Mouse (Mus musculus): ENCODE results near the gene Plekhm2. TPM values are rescaled to one million over a fixed set of nuclear protein-coding genes. Genes with fewer than 3 reads are reported as not detected.

Gene Plekhm2
- polyA plus RNA-seq, 1 experiment from 2014 or later = 3.5 TPM

- Histone ChIP-seq H3K4me3 (ENCODE audit: low read length) (no peak overlapping the region), H3K27ac (ENCODE audit: low read depth, low read length) (no peak overlapping the region), H3K4me1 (ENCODE audit: control insufficient read depth, insufficient read depth, low read length) (peaks cover 9% of the 10 kb centered on the region), H3K4me2 (replicated peaks; ENCODE audit: low read depth, low read length) (no peak overlapping the region), H3K9ac (ENCODE audit: low read depth, low read length) (no peak overlapping the region), H3K27me3 (ENCODE audit: control insufficient read depth, insufficient read depth, low read length) (no peaks in the 10 kb centered on the region), H3K36me3 (ENCODE audit: control insufficient read depth, insufficient read depth, low read length) (peaks cover 10% of the 10 kb centered on the region), H3K9me3 (ENCODE audit: control insufficient read depth, low read length) (no peaks in the 10 kb centered on the region)
- 94% methylated on average over 8 of the region's 8 CpGs for WGBS
- no peak for ATAC-seq (ENCODE audit: low FRiP score, low TSS enrichment)
These were observed 18.7 kb downstream of the Plekhm2 start for GRCm38 (mm10) chr4:141645988-141646387.

DNA sequence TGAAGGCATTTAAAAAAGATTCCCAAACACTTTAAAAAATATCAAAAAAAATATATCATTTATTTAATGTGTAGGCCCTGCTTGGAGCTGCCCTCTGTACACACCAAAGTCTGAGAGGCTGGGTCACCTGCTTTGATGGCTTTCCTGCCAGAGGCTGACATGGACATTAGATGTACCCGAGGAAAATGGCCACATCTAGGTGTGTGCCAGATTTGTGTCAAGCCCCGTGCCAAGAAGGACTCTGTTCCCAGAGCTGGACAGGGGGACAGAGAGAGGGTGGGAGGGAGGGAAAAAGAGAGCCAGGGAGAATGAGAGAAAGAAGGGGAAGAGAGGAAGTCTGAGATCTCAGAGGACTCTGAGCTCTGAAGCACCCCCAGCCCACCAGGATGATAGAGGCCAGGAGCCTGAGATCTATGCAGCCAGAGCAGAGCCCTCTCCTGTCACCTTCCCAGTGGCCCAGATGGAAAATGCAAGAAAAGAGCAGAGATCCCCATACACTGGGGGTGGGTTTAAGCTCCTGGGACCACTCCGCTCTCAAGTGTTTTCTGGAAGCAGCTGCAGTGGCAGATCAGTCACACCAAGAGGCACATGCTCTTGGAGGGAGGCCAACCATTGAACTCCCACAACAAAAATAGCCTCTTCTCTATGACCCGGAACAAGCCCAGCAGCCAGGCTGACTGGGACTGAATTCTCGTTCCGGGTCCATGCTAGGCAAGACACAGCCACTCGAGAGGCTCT is 21.4 kb downstream of the Plekhm2 start:
- no peak overlapping the region for H3K9ac ChIP-seq (ENCODE audit: low read depth, low read length)
- 25% methylated on average over 7 of the region's 7 CpGs for WGBS
- H3K4me3 ChIP-seq (ENCODE audit: low read length) = no peak overlapping the region
- peaks cover 9% of the 10 kb centered on the region for H3K4me1 ChIP-seq (ENCODE audit: control insufficient read depth, insufficient read depth, low read length)
- peak; percentile 54 for ATAC-seq (ENCODE audit: low FRiP score, low TSS enrichment)
- peak overlapping the region; percentile 42; the same call in 1 of the 2 replicates for H3K27ac ChIP-seq (ENCODE audit: low read depth, low read length)
- H3K9me3 ChIP-seq (ENCODE audit: control insufficient read depth, low read length) = no peaks in the 10 kb centered on the region
- H3K36me3 ChIP-seq (ENCODE audit: control insufficient read depth, insufficient read depth, low read length) = peaks cover 31% of the 10 kb centered on the region
- no peak overlapping the region for H3K4me2 ChIP-seq (replicated peaks; ENCODE audit: low read depth, low read length)
- no peaks in the 10 kb centered on the region for H3K27me3 ChIP-seq (ENCODE audit: control insufficient read depth, insufficient read depth, low read length)

DNA sequence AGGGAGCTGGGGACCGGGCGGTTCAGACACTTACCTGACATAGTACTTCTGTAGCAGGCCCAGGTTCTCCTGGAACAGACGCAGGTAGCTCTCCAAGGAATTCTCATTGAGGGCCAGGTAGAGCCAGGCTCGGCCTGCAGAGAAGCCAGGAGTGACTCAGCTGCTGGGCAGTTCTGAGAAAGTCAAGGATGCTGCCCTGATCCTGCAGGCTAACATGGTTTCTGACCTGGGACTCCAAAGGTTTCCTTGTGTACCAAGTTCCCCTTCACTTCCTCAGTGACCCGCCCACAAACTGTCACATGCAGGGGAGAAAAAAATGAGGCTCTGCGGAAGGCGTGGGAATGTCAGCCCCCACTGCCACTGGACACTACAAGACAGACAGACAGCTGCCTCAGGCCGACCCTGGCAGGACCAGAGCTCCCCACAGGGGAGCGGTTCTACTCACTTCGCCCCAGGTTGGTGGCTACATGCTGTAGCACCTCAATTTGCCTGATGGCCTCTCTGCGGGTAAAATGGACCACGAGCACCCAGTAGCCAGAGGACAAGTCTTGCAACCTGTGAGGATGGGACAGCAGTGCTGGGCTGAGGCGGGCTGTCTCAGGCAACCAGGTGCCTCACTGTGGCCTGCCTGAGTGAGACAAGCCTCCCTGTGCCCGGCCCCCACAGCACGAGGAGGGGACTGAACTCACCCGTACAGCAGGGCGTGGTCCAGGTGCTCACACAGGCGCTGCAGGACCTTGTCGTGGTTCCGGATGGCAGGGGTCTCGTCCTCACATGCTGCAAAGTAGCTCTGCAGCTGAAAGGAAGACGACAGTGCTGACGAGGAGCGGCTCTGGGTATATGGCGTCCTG is 22.5 kb downstream of the Plekhm2 start:
- Histone ChIP-seq H3K27me3 (ENCODE audit: control insufficient read depth, insufficient read depth, low read length) (no peaks in the 10 kb centered on the region), H3K4me2 (replicated peaks; ENCODE audit: low read depth, low read length) (no peak overlapping the region), H3K36me3 (ENCODE audit: control insufficient read depth, insufficient read depth, low read length) (peaks cover 42% of the 10 kb centered on the region), H3K9me3 (ENCODE audit: control insufficient read depth, low read length) (no peaks in the 10 kb centered on the region), H3K9ac (ENCODE audit: low read depth, low read length) (no peak overlapping the region), H3K4me3 (ENCODE audit: low read length) (no peak overlapping the region), H3K4me1 (ENCODE audit: control insufficient read depth, insufficient read depth, low read length) (peaks cover 9% of the 10 kb centered on the region), H3K27ac (ENCODE audit: low read depth, low read length) (no peak overlapping the region)
- ATAC-seq (ENCODE audit: low FRiP score, low TSS enrichment) = no peak
- 87% methylated on average over 25 of the region's 25 CpGs for WGBS

DNA sequence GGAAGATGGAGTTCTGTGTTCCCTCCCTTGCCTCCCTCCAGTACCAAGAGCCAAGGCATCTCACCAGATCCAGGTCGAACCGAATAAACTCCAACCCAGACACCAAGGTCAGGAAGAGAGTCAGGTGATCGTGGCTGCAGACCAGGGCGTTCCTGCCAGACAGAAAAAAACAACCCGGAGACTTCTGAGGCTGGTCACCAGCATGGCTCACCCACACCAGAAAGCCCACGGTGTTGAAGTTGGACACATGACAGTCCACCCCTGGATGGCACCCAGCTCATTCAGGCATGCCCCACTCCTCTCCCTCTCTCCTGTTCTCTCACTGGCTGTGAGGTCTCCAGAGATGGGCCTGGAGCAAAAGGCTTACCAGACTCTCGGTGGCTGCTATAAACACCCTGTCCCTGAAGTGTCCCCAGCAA is 23.3 kb downstream of the Plekhm2 start:
- Histone ChIP-seq H3K36me3 (ENCODE audit: control insufficient read depth, insufficient read depth, low read length) (peaks cover 50% of the 10 kb centered on the region), H3K9me3 (ENCODE audit: control insufficient read depth, low read length) (no peaks in the 10 kb centered on the region), H3K27ac (ENCODE audit: low read depth, low read length) (no peak overlapping the region), H3K9ac (ENCODE audit: low read depth, low read length) (no peak overlapping the region), H3K4me3 (ENCODE audit: low read length) (no peak overlapping the region), H3K4me1 (ENCODE audit: control insufficient read depth, insufficient read depth, low read length) (peaks cover 9% of the 10 kb centered on the region), H3K27me3 (ENCODE audit: control insufficient read depth, insufficient read depth, low read length) (no peaks in the 10 kb centered on the region), H3K4me2 (replicated peaks; ENCODE audit: low read depth, low read length) (no peak overlapping the region)
- 86% methylated on average over 7 of the region's 7 CpGs for WGBS
- no peak for ATAC-seq (ENCODE audit: low FRiP score, low TSS enrichment)

- H3K9ac ChIP-seq (ENCODE audit: low read depth, low read length) = no peak overlapping the region
- no peak overlapping the region for H3K4me3 ChIP-seq (ENCODE audit: low read length)
- H3K9me3 ChIP-seq (ENCODE audit: control insufficient read depth, low read length) = no peaks in the 10 kb centered on the region
- H3K27me3 ChIP-seq (ENCODE audit: control insufficient read depth, insufficient read depth, low read length) = no peaks in the 10 kb centered on the region
- WGBS = 64% methylated on average over 11 of the region's 11 CpGs
- peaks cover 9% of the 10 kb centered on the region for H3K4me1 ChIP-seq (ENCODE audit: control insufficient read depth, insufficient read depth, low read length)
- no peak overlapping the region for H3K27ac ChIP-seq (ENCODE audit: low read depth, low read length)
- ATAC-seq (ENCODE audit: low FRiP score, low TSS enrichment) = no peak
- peaks cover 62% of the 10 kb centered on the region for H3K36me3 ChIP-seq (ENCODE audit: control insufficient read depth, insufficient read depth, low read length)
- no peak overlapping the region for H3K4me2 ChIP-seq (replicated peaks; ENCODE audit: low read depth, low read length)
These were observed 25.2 kb downstream of the Plekhm2 start for GRCm38 (mm10) chr4:141639474-141639873.

DNA sequence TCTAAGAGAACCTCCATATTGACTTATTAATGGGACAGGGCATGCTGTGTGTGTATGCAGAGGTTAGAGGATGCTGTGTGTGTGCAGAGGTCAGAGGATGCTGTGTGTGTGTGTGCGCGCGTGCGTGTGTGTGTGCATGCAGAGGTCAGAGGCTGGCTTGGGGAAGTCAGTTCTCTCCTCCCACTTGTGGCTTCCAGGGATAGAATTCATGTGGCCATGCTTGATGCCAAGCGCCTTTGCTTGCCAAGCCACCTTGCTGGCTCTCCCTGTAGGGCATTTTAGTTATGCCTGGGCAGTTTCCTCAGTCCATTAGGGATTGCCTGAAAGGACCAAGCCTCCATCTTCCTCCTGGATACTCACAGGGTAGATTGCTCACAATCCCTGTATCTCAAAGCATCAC is 28.0 kb downstream of the Plekhm2 start:
- Histone ChIP-seq H3K4me1 (ENCODE audit: control insufficient read depth, insufficient read depth, low read length) (no peaks in the 10 kb centered on the region), H3K27ac (ENCODE audit: low read depth, low read length) (no peak overlapping the region), H3K36me3 (ENCODE audit: control insufficient read depth, insufficient read depth, low read length) (peaks cover 81% of the 10 kb centered on the region), H3K27me3 (ENCODE audit: control insufficient read depth, insufficient read depth, low read length) (no peaks in the 10 kb centered on the region), H3K4me3 (ENCODE audit: low read length) (no peak overlapping the region), H3K9ac (ENCODE audit: low read depth, low read length) (no peak overlapping the region), H3K9me3 (ENCODE audit: control insufficient read depth, low read length) (no peaks in the 10 kb centered on the region), H3K4me2 (replicated peaks; ENCODE audit: low read depth, low read length) (no peak overlapping the region)
- 93% methylated on average over 5 of the region's 5 CpGs for WGBS
- no peak for ATAC-seq (ENCODE audit: low FRiP score, low TSS enrichment)

- Histone ChIP-seq H3K27ac (ENCODE audit: low read depth, low read length) (no peak overlapping the region), H3K9ac (ENCODE audit: low read depth, low read length) (no peak overlapping the region), H3K4me3 (ENCODE audit: low read length) (no peak overlapping the region), H3K36me3 (ENCODE audit: control insufficient read depth, insufficient read depth, low read length) (peaks cover 81% of the 10 kb centered on the region), H3K4me1 (ENCODE audit: control insufficient read depth, insufficient read depth, low read length) (no peaks in the 10 kb centered on the region), H3K9me3 (ENCODE audit: control insufficient read depth, low read length) (no peaks in the 10 kb centered on the region), H3K27me3 (ENCODE audit: control insufficient read depth, insufficient read depth, low read length) (no peaks in the 10 kb centered on the region), H3K4me2 (replicated peaks; ENCODE audit: low read depth, low read length) (no peak overlapping the region)
- no peak for ATAC-seq (ENCODE audit: low FRiP score, low TSS enrichment)
- WGBS = 80% methylated on average over 9 of the region's 9 CpGs
These were observed 28.7 kb downstream of the Plekhm2 start for GRCm38 (mm10) chr4:141635991-141636390.

DNA sequence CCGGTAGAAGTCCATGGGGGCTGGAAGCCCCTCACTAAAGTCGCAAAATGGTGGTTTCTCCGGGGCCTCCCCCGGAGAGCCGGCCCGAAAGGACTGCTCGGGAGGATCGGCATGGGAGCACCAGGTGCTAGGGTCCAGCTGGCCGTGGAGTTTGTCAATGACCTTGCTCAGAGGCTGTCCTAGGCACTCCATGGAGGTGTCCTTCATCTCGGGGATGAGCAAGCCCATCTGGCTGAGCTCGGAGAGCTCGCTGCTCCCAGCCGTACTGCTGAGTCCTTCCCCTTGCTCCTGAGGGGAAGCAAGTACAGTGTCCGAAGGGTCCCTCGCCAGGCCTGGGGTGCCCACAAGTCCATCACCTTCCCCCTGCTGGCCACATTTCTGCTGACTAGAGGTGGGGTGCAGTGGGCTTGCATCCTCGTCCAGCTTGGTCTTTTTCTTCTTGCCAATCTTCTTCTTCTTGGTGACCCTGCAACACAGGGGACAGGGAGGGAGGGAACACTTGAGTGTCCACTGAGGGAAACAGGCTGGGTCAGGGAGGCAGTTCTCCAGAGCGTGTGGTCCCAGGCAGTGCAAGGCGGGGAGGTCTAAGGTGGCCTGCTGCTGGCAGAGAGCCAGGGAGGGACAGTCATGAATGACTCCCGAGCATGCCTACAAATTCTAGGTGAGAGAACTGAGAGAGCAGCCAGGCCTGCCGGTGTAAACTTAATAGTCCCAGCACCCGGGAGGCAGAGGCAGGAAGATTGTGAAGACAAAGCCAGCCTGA is 32.4 kb downstream of the Plekhm2 start:
- Histone ChIP-seq H3K4me3 (ENCODE audit: low read length) (no peak overlapping the region), H3K4me1 (ENCODE audit: control insufficient read depth, insufficient read depth, low read length) (no peaks in the 10 kb centered on the region), H3K27ac (ENCODE audit: low read depth, low read length) (no peak overlapping the region), H3K36me3 (ENCODE audit: control insufficient read depth, insufficient read depth, low read length) (peaks cover 87% of the 10 kb centered on the region), H3K4me2 (replicated peaks; ENCODE audit: low read depth, low read length) (no peak overlapping the region), H3K9ac (ENCODE audit: low read depth, low read length) (no peak overlapping the region), H3K9me3 (ENCODE audit: control insufficient read depth, low read length) (no peaks in the 10 kb centered on the region), H3K27me3 (ENCODE audit: control insufficient read depth, insufficient read depth, low read length) (no peaks in the 10 kb centered on the region)
- no peak for ATAC-seq (ENCODE audit: low FRiP score, low TSS enrichment)
- WGBS = 88% methylated on average over 21 of the region's 21 CpGs

Measured in kidney, embryonic 14.5 days (tissue).